Mouse (Mus musculus) kidney, adult 2 months (tissue): ENCODE results near the gene Rora.

Experiments used
- CTCF ChIP-seq: fragments of 200-500 bp; conservative IDR thresholded peaks from 2 replicates; pipeline ENCODE4 v1.5.1; 2011; ENCODE audit warnings: low read depth, mild to moderate bottlenecking, control low read depth, low read length, moderate library complexity, mixed read lengths; ENCODE audit not compliant: insufficient read depth, insufficient read length
- POLR2A ChIP-seq: fragments of 200-500 bp; IDR thresholded peaks from one replicate; pipeline ENCODE4 v1.6.1; 2011; ENCODE audit warnings: low read depth, low read length, control low read depth

DNA sequence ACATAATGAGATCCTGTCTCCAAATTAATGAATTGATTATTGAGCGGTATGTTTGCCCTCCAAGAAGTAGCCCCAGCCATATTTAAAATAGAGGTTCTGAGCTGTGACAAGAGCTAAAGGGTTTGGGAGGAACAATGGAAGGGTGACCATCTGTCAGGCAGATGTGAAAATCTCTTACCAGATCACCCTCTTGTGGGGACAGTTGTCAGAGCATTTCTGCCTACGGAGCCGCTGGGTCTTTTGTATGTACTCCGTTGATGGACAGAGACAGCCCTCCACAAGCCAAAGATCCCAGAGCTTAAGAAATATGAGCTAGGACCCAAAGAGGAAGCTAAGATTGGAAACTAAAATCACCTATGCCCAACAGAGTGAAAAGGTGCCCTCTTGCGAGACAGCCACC, 322.6 kb downstream of the Rora start:
- TF ChIP-seq CTCF, result no peak
- TF ChIP-seq POLR2A, result no peak
